Comparison of ENCODE assay signal across 9 mouse cellular contexts in the genomic region with DNA sequence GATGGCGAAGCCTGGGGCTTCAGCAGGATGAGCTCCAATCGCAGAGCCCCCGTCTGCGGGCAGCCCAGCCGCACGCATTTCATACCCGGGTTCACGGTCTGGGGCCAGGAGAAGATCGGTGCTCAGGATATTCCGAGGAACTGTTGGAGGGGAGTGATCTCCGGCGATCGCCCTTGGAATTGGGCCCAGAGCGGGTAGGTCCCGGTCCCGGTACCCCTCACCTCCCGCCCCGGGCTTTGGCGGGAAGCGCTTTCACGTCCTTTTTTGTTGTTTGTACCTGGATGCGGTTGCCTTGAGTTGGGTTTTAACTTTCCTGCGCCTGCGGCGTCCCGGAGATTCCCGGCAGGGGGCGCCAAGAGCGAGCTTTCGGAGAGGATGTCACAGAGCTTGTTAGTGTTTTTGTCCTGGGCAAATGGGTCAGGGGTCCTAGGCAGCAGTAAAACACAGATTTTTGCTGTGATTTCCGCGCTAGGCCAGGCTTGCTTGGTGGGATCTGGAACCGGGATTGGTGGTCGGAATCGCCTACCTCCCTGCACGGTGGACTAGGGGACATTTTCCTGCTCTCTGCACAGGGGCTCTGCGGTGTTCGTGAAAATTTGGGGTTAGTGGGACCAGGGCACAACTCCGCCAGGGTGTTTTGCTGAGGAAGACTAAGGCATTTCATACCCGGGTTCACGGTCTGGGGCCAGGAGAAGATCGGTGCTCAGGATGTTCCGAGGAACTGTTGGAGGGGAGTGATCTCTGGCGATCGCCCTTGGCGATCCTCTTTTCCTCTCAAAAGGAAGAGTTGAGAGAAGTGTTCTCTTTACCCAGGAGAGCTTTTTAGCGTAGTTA. TPM values are rescaled to one million over a fixed set of nuclear protein-coding genes. Genes with fewer than 3 reads are reported as not detected.
DNase-seq lines count a peak whose midpoint lies in the region; ATAC-seq and TF ChIP-seq lines count a peak whose summit lies in the region.
"Had no signal": no experiment of that assay in that cellular context is flagged by ENCODE, and none has a peak within 500 bp of the region (broad histone marks: within the 10 kb centered on the region; RNA-seq: fewer than 3 reads in every experiment).

No protein-coding gene starts in this region.

- CTCF ChIA-PET in Patski (lab: Charles Lee), result interaction anchor here (0.7 to 2.7 kb wide), 16 partner anchors 12 to 365 kb away, joined by 3 to 10 read pairs (median 3); no protein-coding TSS in a partner anchor

- in situ Hi-C loops in Patski (cut with MboI; ENCODE audit: low pct_unique_long_range_greater_than_20kb), result loop anchor here (5.0 to 25.0 kb wide), 3 partner anchors 191 to 634 kb away; a partner anchor contains a TSS

- no peak for DNase-seq in Patski (ENCODE audit: low read depth, low spot score)
- peak; percentile 95 to 96 for DNase-seq in cerebellum, postnatal 10 days
- DNase-seq in frontal cortex, postnatal 25 days (ENCODE audit: low spot score in 2 of 2), result peak; percentile 91 to 92
- DNase-seq in layer of hippocampus, adult 9-11 months, result peak; percentile 77
- DNase-seq in lung, embryonic 14.5 days, result peak; percentile 94
- DNase-seq in ovary, postnatal 36 days (ENCODE audit: low spot score), result peak; percentile 89
- peak; percentile 80 for DNase-seq in urinary bladder, adult 2 months (ENCODE audit: low spot score)

- ATAC-seq in Patski, result peak; percentile 33
- peak; percentile 62 for ATAC-seq in hindbrain, embryonic 12.5 days (ENCODE audit: low FRiP score)
- peak; percentile 15; the same call in 1 of the 2 replicates for ATAC-seq in lung, embryonic 14.5 days (ENCODE audit: insufficient read depth)

- peaks cover 12% of the 10 kb centered on the region; the same call in 1 of the 2 replicates for H3K4me1 ChIP-seq in hindbrain, embryonic 12.5 days
- H3K4me1 ChIP-seq in lung, embryonic 14.5 days (ENCODE audit: insufficient read depth), result 0 out of 2 replicates have a peak, but pooled peaks cover 4% of the 10 kb centered on the region

- H3K4me3 ChIP-seq in hindbrain, embryonic 12.5 days, result peak overlapping the region; percentile 56
- peak overlapping the region; percentile 68 for H3K4me3 ChIP-seq in lung, embryonic 14.5 days (ENCODE audit: low read depth, low read length)

- H3K36me3 ChIP-seq in hindbrain, embryonic 12.5 days, result no peaks in the 10 kb centered on the region
- peaks cover 7% of the 10 kb centered on the region for H3K36me3 ChIP-seq in lung, embryonic 14.5 days (ENCODE audit: insufficient read depth)

- no peak overlapping the region for H3K27ac ChIP-seq in hindbrain, embryonic 12.5 days
- no peak overlapping the region for H3K27ac ChIP-seq in lung, embryonic 14.5 days (ENCODE audit: low read depth)

- no peaks in the 10 kb centered on the region for H3K9me3 ChIP-seq in hindbrain, embryonic 12.5 days (replicated peaks)
- no peaks in the 10 kb centered on the region for H3K9me3 ChIP-seq in lung, embryonic 14.5 days (ENCODE audit: low read depth, low read length)

- H3K9ac ChIP-seq in hindbrain, embryonic 12.5 days, result peak overlapping the region; percentile 64
- peak overlapping the region; percentile 69 for H3K9ac ChIP-seq in lung, embryonic 14.5 days

- WGBS in hindbrain, embryonic 12.5 days, result 1% methylated on average over 47 of the region's 47 CpGs
- under 1% methylated on average over 47 of the region's 47 CpGs for WGBS in lung, embryonic 14.5 days

- no peaks in the 10 kb centered on the region for H3K27me3 ChIP-seq in Patski
- no peaks in the 10 kb centered on the region for H3K27me3 ChIP-seq in hindbrain, embryonic 12.5 days
- H3K27me3 ChIP-seq in lung, embryonic 14.5 days (ENCODE audit: insufficient read depth, low read length), result no peaks in the 10 kb centered on the region

- peak overlapping the region; percentile 99 for H3K4me2 ChIP-seq in hindbrain, embryonic 12.5 days (replicated peaks)
- H3K4me2 ChIP-seq in lung, embryonic 14.5 days, result peak overlapping the region; percentile 95

- POLR2A ChIA-PET in Patski (lab: Charles Lee), result interaction anchor here (0.7 to 2.5 kb wide), 2 partner anchors 13 to 19 kb away, joined by 3 to 10 read pairs; no protein-coding TSS in a partner anchor

- peak; percentile 99 for TF ChIP-seq CTCF in Patski (IDR thresholded peaks at IDR 0.05)
- TF ChIP-seq CTCF in lung, embryonic 14.5 days (IDR thresholded peaks at IDR 0.05; ENCODE audit: low read depth), result peak; percentile 86

RNA-seq across cellular contexts. Expression of a gene that starts 1.4 kb away (rescaled TPM):
- polyA plus RNA-seq in Patski (2021), result 69.9 TPM
- polyA plus RNA-seq in hindbrain, embryonic 12.5 days (2016; fragmentation: Nextera tagmentation; extraction: Ambion mirVana), result 11.2 and 11.6 TPM in 2 replicates
- polyA plus RNA-seq in lung, embryonic 14.5 days (2014; fragmentation: Nextera tagmentation; extraction: Ambion mirVana), result 16.3 and 17.9 TPM in 2 replicates
- polyA plus RNA-seq in urinary bladder, adult 2 months (2012; rRNA removed), result 10.1 and 15.0 TPM in 2 replicates
- polyA plus RNA-seq: erythroblast, embryonic 14.5 days had no signal
